Comparison of ENCODE assay signal across 16 mouse cellular contexts in the genomic region with DNA sequence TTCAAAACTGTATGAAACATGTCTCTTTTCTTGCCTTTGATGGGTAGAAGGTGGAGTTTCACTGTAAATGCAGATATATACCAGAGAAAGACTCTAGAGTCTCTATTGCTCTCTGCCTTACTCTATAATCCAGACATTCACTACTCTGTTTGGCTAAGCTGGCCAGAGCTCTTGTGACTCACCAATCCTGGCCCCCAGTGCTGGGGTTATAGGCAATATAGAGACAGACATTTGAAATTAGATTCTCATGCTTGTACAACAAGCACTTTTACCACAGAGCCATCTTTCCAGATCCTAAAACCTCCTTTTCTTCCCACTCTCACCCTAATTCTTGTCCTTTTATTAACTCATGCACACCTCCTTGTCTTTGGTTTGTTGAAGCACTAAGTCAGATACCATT.
"Had no signal": no experiment of that assay in that cellular context is flagged by ENCODE, and none has a peak within 500 bp of the region (broad histone marks: within the 10 kb centered on the region; RNA-seq: fewer than 3 reads in every experiment).

No protein-coding gene starts in this region.

- H3K4me3 ChIP-seq: neural tube, embryonic 13.5 days; neural tube, embryonic 15.5 days; stomach, embryonic 15.5 days had no signal

- H3K4me1 ChIP-seq: neural tube, embryonic 13.5 days; neural tube, embryonic 15.5 days; stomach, embryonic 15.5 days had no signal

- DNase-seq: retina, postnatal 1 day; right cerebral cortex, adult 18-20 months; right cerebral cortex, postnatal 14 days; right cerebral cortex, postnatal 25 days; right cerebral cortex, postnatal 4 days; spleen, adult 18-20 months; thymus, adult 18-20 months; thymus, adult 2 months; thymus, postnatal 14 days; thymus, postnatal 25 days; thymus, postnatal 36 days; thymus, postnatal 4 days had no signal

- H3K27me3 ChIP-seq: neural tube, embryonic 13.5 days; neural tube, embryonic 15.5 days; stomach, embryonic 15.5 days had no signal

- H3K9me3 ChIP-seq: neural tube, embryonic 13.5 days; neural tube, embryonic 15.5 days; stomach, embryonic 15.5 days had no signal

- H3K4me2 ChIP-seq: neural tube, embryonic 13.5 days; neural tube, embryonic 15.5 days; stomach, embryonic 15.5 days had no signal

- H3K9ac ChIP-seq: neural tube, embryonic 13.5 days; neural tube, embryonic 15.5 days; stomach, embryonic 15.5 days had no signal

- H3K27ac ChIP-seq: neural tube, embryonic 13.5 days; neural tube, embryonic 15.5 days; stomach, embryonic 15.5 days; stomach, postnatal 0 days had no signal
